Mouse (Mus musculus): ENCODE data around the gene Gm17455. TPM values are rescaled to one million over a fixed set of nuclear protein-coding genes. Genes with fewer than 3 reads are reported as not detected.

Gene Gm17455
- total and polyA plus RNA-seq, 2 experiments from 2014 or later = 0.93 to 12.5 TPM

DNA sequence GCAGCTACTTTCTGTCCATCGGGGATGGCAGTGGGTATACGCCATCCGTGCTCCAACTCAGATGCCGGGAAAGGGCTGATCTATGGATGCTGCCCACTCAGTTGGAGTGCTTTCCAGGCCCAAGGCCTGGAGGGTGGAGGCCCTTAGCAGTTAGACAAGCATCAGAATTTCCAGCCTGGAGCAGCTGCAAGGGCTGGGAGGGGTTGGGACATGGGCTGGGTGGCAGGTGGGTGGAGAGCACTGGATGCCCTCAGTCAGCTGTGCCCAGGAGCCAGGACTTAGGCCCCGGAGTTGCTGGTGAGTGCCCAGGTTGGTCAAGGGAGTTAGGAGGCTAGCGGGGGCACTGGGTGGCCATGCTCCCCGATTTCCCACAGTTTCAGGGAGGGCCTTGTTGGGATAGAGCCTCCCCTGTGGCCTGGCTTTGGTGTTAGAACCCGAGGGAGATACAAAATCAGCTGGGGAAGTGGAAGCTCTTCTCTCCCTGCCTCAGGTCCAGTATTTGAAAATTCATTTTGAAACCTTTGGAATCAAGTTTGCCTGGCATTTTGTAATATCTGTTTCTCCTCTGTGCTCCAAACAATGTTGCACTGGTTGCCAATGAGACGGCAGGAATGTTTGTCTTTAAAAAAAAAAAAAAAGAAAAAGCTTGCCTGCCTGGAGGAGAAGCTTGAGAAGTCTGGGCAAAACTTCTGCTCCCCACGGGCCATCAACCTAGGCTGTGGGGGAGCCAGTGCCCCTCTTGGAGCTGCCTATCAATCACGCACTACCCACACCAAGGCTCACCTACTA, 1.2 kb downstream of the Gm17455 start:
- H3K4me1 ChIP-seq (ENCODE audit: insufficient read depth, low read length) = no peaks in the 10 kb centered on the region
- no peak for TF ChIP-seq CTCF (IDR thresholded peaks at IDR 0.05)
- DNase-seq (ENCODE audit: low spot score) (no peak), ATAC-seq (ENCODE audit: low FRiP score) (no peak)
- no peak overlapping the region; the same call in 1 of the 2 replicates for H3K9ac ChIP-seq (replicated peaks; ENCODE audit: low read length, poor library complexity, severe bottlenecking)
- H3K4me2 ChIP-seq (ENCODE audit: low read depth, low read length, poor library complexity, severe bottlenecking) = no peak overlapping the region
- no peaks in the 10 kb centered on the region for H3K36me3 ChIP-seq (ENCODE audit: insufficient read depth, low read length)
- H3K27me3 ChIP-seq (ENCODE audit: insufficient read depth, low read length) = no peaks in the 10 kb centered on the region
- no peak overlapping the region for H3K27ac ChIP-seq (ENCODE audit: low read depth, low read length)
- H3K9me3 ChIP-seq (ENCODE audit: low read length) = no peaks in the 10 kb centered on the region
- WGBS = 69% methylated on average over 11 of the region's 11 CpGs
- no peak overlapping the region for H3K4me3 ChIP-seq (ENCODE audit: low read depth, low read length)

DNA sequence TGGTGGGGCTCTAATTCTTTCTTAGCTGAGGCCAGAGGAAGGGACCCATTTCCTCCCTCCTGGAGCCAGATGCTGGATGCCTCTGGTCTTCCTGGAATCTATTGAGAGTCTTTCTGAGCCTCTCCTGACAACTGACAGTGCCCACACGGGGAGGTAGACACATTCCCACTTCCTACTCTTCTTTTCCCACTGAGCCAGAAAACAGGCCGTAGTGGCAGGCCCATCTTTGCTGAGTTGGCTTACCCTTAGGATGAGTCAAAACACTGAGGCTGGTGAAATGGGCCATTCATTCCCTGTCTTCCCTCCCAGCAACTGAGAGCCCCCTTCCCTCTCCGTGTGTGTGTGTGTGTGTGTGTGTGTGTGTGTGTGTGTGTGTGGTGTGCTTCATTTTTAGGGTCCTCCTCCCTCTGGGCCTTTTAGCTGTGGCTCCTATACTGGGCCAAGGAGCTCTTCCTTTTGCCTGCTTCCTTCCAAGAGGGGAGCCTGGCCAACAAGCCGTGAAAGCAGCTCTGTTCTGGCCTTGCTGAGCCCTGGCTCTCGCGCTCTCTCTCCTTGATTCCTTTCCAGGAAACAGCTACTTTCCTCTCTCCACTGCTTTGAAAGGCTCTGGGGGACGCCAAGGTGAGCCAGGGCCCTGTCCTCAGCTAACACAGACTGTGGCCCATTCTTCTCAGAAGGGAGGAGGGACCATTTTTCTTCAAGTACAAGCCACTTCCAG, 6.1 kb downstream of the Gm17455 start:
- 43% methylated on average over 6 of the region's 7 CpGs for WGBS
- no peaks in the 10 kb centered on the region for H3K9me3 ChIP-seq (ENCODE audit: low read length)
- no peak overlapping the region for H3K9ac ChIP-seq (replicated peaks; ENCODE audit: low read length, poor library complexity, severe bottlenecking)
- no peaks in the 10 kb centered on the region for H3K4me1 ChIP-seq (ENCODE audit: insufficient read depth, low read length)
- H3K36me3 ChIP-seq (ENCODE audit: insufficient read depth, low read length) = no peaks in the 10 kb centered on the region
- DNase-seq (ENCODE audit: low spot score) (peak; percentile 69), ATAC-seq (ENCODE audit: low FRiP score) (no peak)
- no peak for TF ChIP-seq CTCF (IDR thresholded peaks at IDR 0.05)
- H3K27ac ChIP-seq (ENCODE audit: low read depth, low read length) = 0 out of 2 replicates have a peak overlapping the region, but pooled peaks have one; percentile 47
- H3K4me2 ChIP-seq (ENCODE audit: low read depth, low read length, poor library complexity, severe bottlenecking) = no peak overlapping the region
- H3K4me3 ChIP-seq (ENCODE audit: low read depth, low read length) = no peak overlapping the region
- H3K27me3 ChIP-seq (ENCODE audit: insufficient read depth, low read length) = no peaks in the 10 kb centered on the region; the same call in 1 of the 2 replicates

DNA sequence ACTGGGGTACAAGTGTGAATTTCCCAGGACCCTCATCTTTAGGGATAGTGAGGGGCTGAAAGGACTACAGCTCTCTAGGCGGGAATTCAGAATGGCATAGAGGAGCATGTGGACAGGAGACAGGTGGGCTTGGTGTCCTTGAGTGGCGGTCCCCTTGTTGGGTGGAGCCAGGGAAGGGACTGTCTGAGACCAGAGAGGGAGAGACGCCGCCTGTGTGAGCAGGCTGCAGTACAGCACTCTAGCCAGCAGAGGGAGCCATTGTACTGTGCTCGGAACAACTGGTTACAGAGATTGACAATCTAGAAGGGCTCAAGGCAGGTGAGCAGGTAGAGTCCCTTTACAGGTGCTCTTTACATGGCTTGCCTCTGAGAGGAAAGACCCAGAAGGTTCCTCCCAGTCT, 8.3 kb downstream of the Gm17455 start:
- ATAC-seq (ENCODE audit: low FRiP score) = 0 out of 2 replicates have a peak, but pooled peaks have one; percentile 13
- DNase-seq (ENCODE audit: low spot score) = peak; percentile 65
- H3K27me3 ChIP-seq (ENCODE audit: insufficient read depth, low read length) = no peaks in the 10 kb centered on the region; the same call in 1 of the 2 replicates
- TF ChIP-seq CTCF (IDR thresholded peaks at IDR 0.05) = peak; percentile 100
- no peaks in the 10 kb centered on the region for H3K4me1 ChIP-seq (ENCODE audit: insufficient read depth, low read length)
- no peak overlapping the region for H3K4me3 ChIP-seq (ENCODE audit: low read depth, low read length)
- no peak overlapping the region for H3K27ac ChIP-seq (ENCODE audit: low read depth, low read length)
- H3K4me2 ChIP-seq (ENCODE audit: low read depth, low read length, poor library complexity, severe bottlenecking) = no peak overlapping the region
- H3K9me3 ChIP-seq (ENCODE audit: low read length) = no peaks in the 10 kb centered on the region
- no peak overlapping the region for H3K9ac ChIP-seq (replicated peaks; ENCODE audit: low read length, poor library complexity, severe bottlenecking)
- no peaks in the 10 kb centered on the region for H3K36me3 ChIP-seq (ENCODE audit: insufficient read depth, low read length)
- 3% methylated on average over 5 of the region's 5 CpGs for WGBS

DNA sequence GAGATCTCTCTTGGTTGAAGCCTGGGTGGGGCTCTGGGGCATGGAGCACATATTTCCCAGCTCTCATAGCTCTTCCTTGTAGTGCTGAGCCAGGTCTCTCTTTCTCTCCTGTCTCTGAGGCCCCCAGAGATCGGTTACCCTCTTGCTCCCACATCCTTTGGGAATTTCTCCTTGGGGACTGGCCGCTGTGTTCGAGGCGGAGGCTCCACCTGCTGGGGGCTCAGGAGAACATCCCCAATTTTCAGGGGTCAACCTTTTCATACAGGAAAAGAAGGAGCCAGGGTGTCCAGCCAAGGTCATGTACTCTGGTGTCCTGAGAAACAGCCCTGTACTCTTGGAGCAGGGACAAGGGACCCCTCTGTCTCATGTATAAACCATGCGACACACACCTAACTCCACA, 12.3 kb downstream of the Gm17455 start:
- WGBS = 29% methylated on average over 5 of the region's 5 CpGs
- Histone ChIP-seq H3K9me3 (ENCODE audit: low read length) (no peaks in the 10 kb centered on the region), H3K4me2 (ENCODE audit: low read depth, low read length, poor library complexity, severe bottlenecking) (no peak overlapping the region), H3K9ac (replicated peaks; ENCODE audit: low read length, poor library complexity, severe bottlenecking) (no peak overlapping the region), H3K4me3 (ENCODE audit: low read depth, low read length) (no peak overlapping the region), H3K27ac (ENCODE audit: low read depth, low read length) (no peak overlapping the region), H3K4me1 (ENCODE audit: insufficient read depth, low read length) (no peaks in the 10 kb centered on the region), H3K36me3 (ENCODE audit: insufficient read depth, low read length) (no peaks in the 10 kb centered on the region), H3K27me3 (ENCODE audit: insufficient read depth, low read length) (no peaks in the 10 kb centered on the region; the same call in 1 of the 2 replicates)
- DNase-seq (ENCODE audit: low spot score) (peak; percentile 34), ATAC-seq (ENCODE audit: low FRiP score) (no peak)
- TF ChIP-seq CTCF (IDR thresholded peaks at IDR 0.05) = peak; percentile 71

DNA sequence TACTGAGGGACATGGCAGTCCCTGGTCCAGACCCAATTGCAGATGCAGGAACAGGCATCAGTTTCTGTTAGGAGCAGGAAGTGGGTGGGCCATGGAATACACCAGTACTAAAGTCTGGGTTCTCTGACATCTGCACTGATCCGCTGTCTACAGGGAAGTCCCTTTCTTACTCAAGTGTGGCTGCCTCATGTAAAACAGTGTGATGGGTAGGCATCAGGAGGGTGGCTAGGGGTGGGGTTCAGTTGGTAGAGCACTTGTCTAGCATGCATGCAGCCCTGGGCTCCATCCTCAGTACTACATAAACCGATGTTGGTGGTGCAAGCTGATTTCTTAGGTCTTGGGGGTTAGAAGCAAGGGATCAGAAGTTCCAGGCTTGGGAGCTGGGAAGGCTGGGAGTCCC, 14.2 kb downstream of the Gm17455 start:
- H3K9me3 ChIP-seq (ENCODE audit: low read length) = no peaks in the 10 kb centered on the region

DNA sequence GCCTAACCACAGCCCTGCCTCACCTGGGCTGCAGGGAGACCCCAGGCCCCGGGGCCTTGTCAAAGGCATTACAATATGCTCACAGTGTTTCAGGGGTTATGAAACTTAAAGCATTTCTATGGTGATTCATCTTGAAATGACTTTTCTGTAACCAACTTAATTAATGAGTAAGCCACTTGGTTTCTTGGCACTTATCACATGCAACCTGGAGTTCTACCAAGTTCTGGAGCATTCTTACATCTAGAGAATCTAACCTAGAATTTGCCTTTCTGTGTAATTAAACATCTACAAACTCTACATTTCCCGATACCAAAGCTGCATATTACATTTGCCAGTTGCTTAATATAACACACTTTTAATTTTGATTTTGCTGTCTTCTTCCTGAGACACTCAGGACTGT, 17.5 kb downstream of the Gm17455 start:
- Histone ChIP-seq H3K9me3 (ENCODE audit: low read length) (no peaks in the 10 kb centered on the region), H3K4me2 (ENCODE audit: low read depth, low read length, poor library complexity, severe bottlenecking) (no peak overlapping the region), H3K27ac (ENCODE audit: low read depth, low read length) (no peak overlapping the region), H3K4me1 (ENCODE audit: insufficient read depth, low read length) (no peaks in the 10 kb centered on the region), H3K9ac (replicated peaks; ENCODE audit: low read length, poor library complexity, severe bottlenecking) (no peak overlapping the region), H3K36me3 (ENCODE audit: insufficient read depth, low read length) (no peaks in the 10 kb centered on the region), H3K27me3 (ENCODE audit: insufficient read depth, low read length) (no peaks in the 10 kb centered on the region), H3K4me3 (ENCODE audit: low read depth, low read length) (no peak overlapping the region)
- 93% methylated on average over 2 of the region's 2 CpGs for WGBS
- TF ChIP-seq CTCF (IDR thresholded peaks at IDR 0.05) = no peak
- DNase-seq (ENCODE audit: low spot score) = no peak
- no peak for ATAC-seq (ENCODE audit: low FRiP score)

More for the DNA sequence above, 14.2 kb downstream of the Gm17455 start:
- Histone ChIP-seq H3K27me3 (ENCODE audit: insufficient read depth, low read length) (no peaks in the 10 kb centered on the region), H3K4me3 (ENCODE audit: low read depth, low read length) (no peak overlapping the region), H3K4me1 (ENCODE audit: insufficient read depth, low read length) (no peaks in the 10 kb centered on the region), H3K4me2 (ENCODE audit: low read depth, low read length, poor library complexity, severe bottlenecking) (no peak overlapping the region), H3K27ac (ENCODE audit: low read depth, low read length) (no peak overlapping the region), H3K9ac (replicated peaks; ENCODE audit: low read length, poor library complexity, severe bottlenecking) (no peak overlapping the region), H3K36me3 (ENCODE audit: insufficient read depth, low read length) (no peaks in the 10 kb centered on the region)
- ATAC-seq (ENCODE audit: low FRiP score) (no peak), DNase-seq (ENCODE audit: low spot score) (no peak)
- TF ChIP-seq CTCF (IDR thresholded peaks at IDR 0.05) = no peak
- 88% methylated on average over 2 of the region's 2 CpGs for WGBS

Data from midbrain, postnatal 0 days (tissue).